Mouse (Mus musculus): ENCODE measurements around the gene Olfr951.

Gene Olfr951

GRCm38 (mm10) chr9:39387110-39387509 is at the start of gene Olfr951:
Olfr951 (plus strand) TSS chr9:39387410.
- no peak for DNase-seq (ENCODE audit: low spot score)

- DNase-seq (ENCODE audit: low spot score), result no peak
These were observed 39.8 kb downstream of the Olfr951 start, which contains the start of gene Olfr952 for GRCm38 (mm10) chr9:39427048-39427447. Olfr952 (minus strand) TSS chr9:39427148.
